Mouse (Mus musculus) erythroblast, embryonic 14.5 days (primary cell): ENCODE results near the gene Nedd4.

Experiments
- GATA1 ChIP-seq: IDR thresholded peaks from 2 replicates; pipeline ENCODE4 v1.6.1; 2012; ENCODE audit warnings: low read length, inconsistent platforms, mixed read lengths
- TAL1 ChIP-seq: IDR thresholded peaks from 3 replicates; pipeline ENCODE4 v1.6.1; 2012; ENCODE audit warnings: low read length, inconsistent platforms, mixed read lengths

- TF ChIP-seq GATA1 (no peak), TAL1 (no peak)
Observed at GRCm38 (mm10) chr9:72628591-72628990, 33.6 kb upstream of the Nedd4 start.
